Mouse (Mus musculus) heart, embryonic 11.5 days (tissue): ENCODE measurements around the gene Rybp. TPM values are rescaled to one million over a fixed set of nuclear protein-coding genes. Genes with fewer than 3 reads are reported as not detected.

Source experiments
- ATAC-seq: fragments of 200-750 bp; cut with Nextera tagmentation; replicated peaks from 2 replicates; pipeline ENCODE4 v1.8.0; 2017; ENCODE audit warnings: moderate library complexity; ENCODE audit not compliant: insufficient number of reproducible peaks, low FRiP score, low TSS enrichment
- H3K27ac ChIP-seq: fragments of 300-500 bp; sonication (generic); 2 replicates; pipeline ENCODE4 v1.5.1; 2014; ENCODE audit warnings: mild to moderate bottlenecking, low read depth, low read length
- H3K27me3 ChIP-seq: fragments of 300-500 bp; sonication (generic); 2 replicates; pipeline ENCODE4 v1.6.1; 2014; ENCODE audit warnings: mild to moderate bottlenecking, low read length, mixed read lengths; ENCODE audit not compliant: control insufficient read depth, insufficient read depth
- H3K36me3 ChIP-seq: fragments of 300-500 bp; sonication (generic); 2 replicates; pipeline ENCODE4 v1.6.1; 2014; ENCODE audit warnings: mild to moderate bottlenecking, low read length, moderate library complexity, mixed read lengths; ENCODE audit not compliant: control insufficient read depth, insufficient read depth
- H3K4me1 ChIP-seq: fragments of 300-500 bp; sonication (generic); 2 replicates; pipeline ENCODE4 v1.6.1; 2014; ENCODE audit warnings: low read length; ENCODE audit not compliant: control insufficient read depth, insufficient read depth
- H3K4me2 ChIP-seq: fragments of 300-500 bp; sonication (generic); 2 replicates; pipeline ENCODE4 v1.6.1; 2014; ENCODE audit warnings: mild to moderate bottlenecking, moderate library complexity
- H3K4me3 ChIP-seq: fragments of 300-500 bp; sonication (generic); 2 replicates; pipeline ENCODE4 v1.5.1; 2014; ENCODE audit warnings: low read depth, low read length
- H3K9ac ChIP-seq: fragments of 300-500 bp; sonication (generic); 2 replicates; pipeline ENCODE4 v1.6.1; 2014; ENCODE audit warnings: mild to moderate bottlenecking, low read depth, low read length, moderate library complexity
- H3K9me3 ChIP-seq: fragments of 300-500 bp; sonication (generic); replicated peaks from 2 replicates; pipeline ENCODE4 v1.6.1; 2016; ENCODE audit warnings: low read length; ENCODE audit not compliant: control insufficient read depth
- WGBS: fragments of 180-500 bp; shearing (Covaris S2); extraction: QIAGEN DNeasy Blood & Tissue Kit; methylation state at CpG from one replicate; pipeline ENCODE4 v1.1.7; 2014; ENCODE audit not compliant: insufficient replicate concordance; 5-methylcytosine and 5-hydroxymethylcytosine counted together
- polyA plus RNA-seq: library from polyadenylated mRNA; unstranded; fragments of >200 nt; fragmentation: Nextera tagmentation; extraction: Ambion mirVana; gene quantifications from 2 replicates; pipeline ENCODE4 v1.2.1, GENCODE M21; 2014

Rybp gene
- polyA plus RNA-seq, 1 experiment from 2014 or later: 8.8 TPM

DNA sequence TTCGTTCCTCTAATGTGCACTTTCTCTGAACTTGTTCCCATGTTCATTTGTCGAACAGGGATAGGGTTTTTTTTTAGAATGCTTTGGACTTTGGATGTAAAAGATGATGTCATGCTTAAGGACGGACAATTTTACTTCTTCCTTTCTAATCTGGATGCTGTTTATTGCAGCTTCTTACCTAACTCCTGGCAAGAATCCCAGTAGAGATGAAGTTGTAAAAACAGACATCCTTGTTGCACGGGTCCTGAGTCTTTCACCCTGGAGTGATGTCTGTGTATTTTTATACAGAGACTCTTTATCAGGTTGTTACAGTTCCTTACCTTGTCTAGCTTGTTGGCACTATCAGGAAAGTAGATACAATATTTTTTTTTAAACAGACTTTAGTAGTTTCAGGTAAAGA lies 65.5 kb downstream of the Rybp start:
- no peaks in the 10 kb centered on the region for H3K36me3 ChIP-seq
- H3K4me1 ChIP-seq: peaks cover 35% of the 10 kb centered on the region
- no peak overlapping the region for H3K4me3 ChIP-seq
- no peaks in the 10 kb centered on the region for H3K9me3 ChIP-seq
- no peak overlapping the region for H3K4me2 ChIP-seq
- no peaks in the 10 kb centered on the region for H3K27me3 ChIP-seq
- 39% methylated on average over 4 of the region's 4 CpGs for WGBS
- H3K27ac ChIP-seq: no peak overlapping the region
- no peak for ATAC-seq
- no peak overlapping the region for H3K9ac ChIP-seq

DNA sequence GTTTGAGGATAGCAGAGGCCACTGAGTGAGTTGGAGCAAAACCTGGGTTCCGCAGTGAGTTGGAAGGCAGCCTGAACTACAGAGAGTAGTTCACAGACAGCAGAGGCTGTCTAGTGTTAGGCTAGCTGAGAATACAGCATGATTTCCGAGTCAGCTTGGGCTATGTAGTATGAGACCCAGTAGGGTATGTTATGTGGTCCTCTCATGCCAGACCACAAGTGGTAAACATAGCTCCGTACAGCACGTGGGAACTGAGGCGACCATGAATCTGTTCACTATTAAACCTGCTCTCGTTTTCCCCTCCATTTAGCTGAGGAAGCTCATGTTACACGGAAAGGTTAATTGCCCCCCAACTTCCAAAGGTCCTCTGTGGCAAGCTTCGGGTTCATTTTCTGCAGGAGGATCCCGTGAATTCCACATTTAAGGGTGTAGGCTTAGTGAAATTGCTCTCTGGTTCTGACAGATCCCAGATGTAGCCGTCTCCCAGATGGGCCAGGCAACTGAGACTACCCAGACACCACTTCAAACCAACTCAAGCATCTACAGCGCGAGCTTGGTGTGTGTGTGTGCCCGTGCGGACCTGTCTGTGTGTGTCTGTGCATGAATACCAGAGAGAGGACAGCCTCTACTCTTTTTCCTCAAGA lies 66.2 kb downstream of the Rybp start:
- H3K4me2 ChIP-seq: no peak overlapping the region
- no peak overlapping the region for H3K9ac ChIP-seq
- H3K9me3 ChIP-seq: no peaks in the 10 kb centered on the region
- 58% methylated on average over 14 of the region's 14 CpGs for WGBS
- no peak overlapping the region for H3K4me3 ChIP-seq
- peaks cover 37% of the 10 kb centered on the region for H3K4me1 ChIP-seq
- H3K27ac ChIP-seq: no peak overlapping the region
- no peak for ATAC-seq
- H3K27me3 ChIP-seq: no peaks in the 10 kb centered on the region
- H3K36me3 ChIP-seq: no peaks in the 10 kb centered on the region

DNA sequence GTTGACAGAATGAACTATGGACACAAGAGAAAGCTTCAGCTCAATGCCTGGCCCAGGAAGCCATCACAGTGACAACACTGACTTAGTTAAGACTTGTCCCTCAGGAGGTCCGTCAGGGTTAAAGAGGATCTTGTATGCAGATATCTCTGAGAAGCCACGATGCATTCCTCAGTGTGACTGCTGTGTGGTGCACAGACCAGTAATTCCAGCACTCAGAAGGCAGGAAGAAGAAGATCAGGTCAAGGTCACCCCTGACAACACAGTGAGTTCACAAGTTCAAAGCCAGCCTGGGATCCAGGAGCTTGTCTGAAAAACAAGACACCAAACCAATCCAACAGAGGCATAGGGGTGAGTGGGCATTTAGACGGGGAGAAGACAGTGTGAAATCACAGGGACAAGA lies 67.3 kb downstream of the Rybp start:
- Histone ChIP-seq H3K4me2 (no peak overlapping the region), H3K9me3 (no peaks in the 10 kb centered on the region), H3K4me3 (no peak overlapping the region), H3K27me3 (no peaks in the 10 kb centered on the region), H3K4me1 (peaks cover 47% of the 10 kb centered on the region), H3K9ac (no peak overlapping the region), H3K36me3 (no peaks in the 10 kb centered on the region), H3K27ac (no peak overlapping the region)
- ATAC-seq: no peak
- 49% methylated on average over 3 of the region's 3 CpGs for WGBS

DNA sequence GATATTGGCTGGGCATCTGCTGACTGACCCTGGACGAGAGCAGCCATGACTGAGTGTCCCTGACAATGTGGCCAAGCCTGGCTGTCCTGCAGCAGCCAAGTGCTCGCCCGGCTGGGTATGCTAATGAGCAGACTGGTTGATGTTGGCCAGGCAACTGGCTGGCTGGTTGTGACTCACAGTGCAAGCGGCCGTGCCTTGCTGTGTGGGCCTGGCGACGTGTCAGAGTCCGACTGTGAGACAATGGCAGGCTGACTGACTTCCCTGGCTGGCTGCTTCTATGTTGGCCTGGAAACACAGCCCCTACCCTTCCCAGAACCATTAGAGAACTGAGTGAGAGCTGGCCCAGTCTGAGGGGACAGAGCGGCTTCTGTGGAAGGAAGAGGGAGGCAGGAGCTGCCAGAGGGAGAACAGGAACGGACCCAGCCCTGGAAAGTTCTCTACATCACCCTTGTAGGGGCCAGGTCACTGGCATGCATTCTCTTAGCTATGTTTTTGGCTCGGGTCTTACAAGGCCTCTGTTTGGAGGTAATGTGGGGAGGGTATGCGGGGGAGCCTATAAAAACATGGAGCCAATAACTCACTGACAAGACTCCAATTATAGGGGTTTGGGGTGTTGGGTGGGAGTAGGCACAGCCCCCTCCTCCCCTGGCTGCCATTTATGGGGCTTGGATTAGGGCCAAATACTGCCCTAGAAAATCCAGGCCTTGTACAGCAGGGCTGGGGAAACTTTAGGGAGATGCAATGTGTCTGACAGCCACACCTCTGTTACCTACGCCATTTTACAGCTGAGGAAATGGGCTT lies 68.5 kb downstream of the Rybp start:
- peaks cover 60% of the 10 kb centered on the region for H3K4me1 ChIP-seq
- no peaks in the 10 kb centered on the region for H3K27me3 ChIP-seq
- 41% methylated on average over 13 of the region's 13 CpGs for WGBS
- no peaks in the 10 kb centered on the region for H3K36me3 ChIP-seq
- no peak overlapping the region for H3K4me2 ChIP-seq
- H3K9ac ChIP-seq: no peak overlapping the region
- no peak overlapping the region for H3K27ac ChIP-seq
- H3K9me3 ChIP-seq: no peaks in the 10 kb centered on the region
- no peak overlapping the region for H3K4me3 ChIP-seq
- ATAC-seq: peak; percentile 15; the same call in 1 of the 2 replicates

DNA sequence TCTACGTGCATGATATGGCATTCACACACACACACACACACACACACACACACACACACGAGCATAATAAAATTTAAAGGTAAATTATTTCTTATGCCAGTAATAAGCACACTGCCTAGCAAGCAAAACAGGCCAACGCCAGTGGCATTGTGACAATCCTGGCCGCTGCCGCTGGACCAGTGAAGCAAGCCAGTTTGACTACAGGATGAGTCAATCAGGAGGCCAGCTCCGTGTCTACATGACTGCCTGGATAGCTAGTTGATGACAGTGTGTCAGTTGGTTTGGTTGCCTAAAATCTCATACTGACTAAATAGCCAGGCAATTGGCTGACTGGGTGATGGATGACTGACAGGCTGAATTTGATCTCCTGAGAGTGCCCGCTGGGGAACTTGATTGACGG lies 69.8 kb downstream of the Rybp start:
- Histone ChIP-seq H3K36me3 (no peaks in the 10 kb centered on the region), H3K4me3 (no peak overlapping the region), H3K4me2 (no peak overlapping the region), H3K27ac (no peak overlapping the region), H3K9me3 (no peaks in the 10 kb centered on the region), H3K4me1 (peaks cover 70% of the 10 kb centered on the region), H3K27me3 (no peaks in the 10 kb centered on the region), H3K9ac (no peak overlapping the region)
- 82% methylated on average over 8 of the region's 8 CpGs for WGBS
- ATAC-seq: no peak

DNA sequence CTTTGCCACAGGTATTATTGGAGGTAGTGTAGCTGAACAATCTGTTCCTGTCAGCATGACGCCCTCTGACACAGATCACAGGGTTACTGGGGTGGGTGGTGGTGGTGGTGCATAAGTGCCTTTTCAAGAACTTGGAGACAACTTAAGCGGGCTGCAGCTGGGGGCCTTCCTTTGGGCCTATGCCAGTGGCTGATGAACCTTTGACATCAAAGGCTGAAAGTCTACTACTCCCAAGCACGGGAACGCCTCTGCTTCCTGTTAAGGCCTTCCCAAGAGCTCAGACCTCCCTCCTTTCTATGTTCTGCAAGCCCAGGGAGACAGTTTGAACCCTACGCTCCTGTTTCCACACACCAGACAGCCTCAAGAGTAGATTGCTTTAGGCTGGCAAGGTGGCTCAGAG lies 70.3 kb downstream of the Rybp start:
- H3K9me3 ChIP-seq: no peaks in the 10 kb centered on the region
- H3K36me3 ChIP-seq: no peaks in the 10 kb centered on the region
- H3K27me3 ChIP-seq: no peaks in the 10 kb centered on the region
- H3K27ac ChIP-seq: no peak overlapping the region
- WGBS: 62% methylated on average over 5 of the region's 5 CpGs
- no peak overlapping the region for H3K4me3 ChIP-seq
- H3K4me2 ChIP-seq: no peak overlapping the region
- no peak for ATAC-seq
- H3K4me1 ChIP-seq: peaks cover 70% of the 10 kb centered on the region
- no peak overlapping the region for H3K9ac ChIP-seq

DNA sequence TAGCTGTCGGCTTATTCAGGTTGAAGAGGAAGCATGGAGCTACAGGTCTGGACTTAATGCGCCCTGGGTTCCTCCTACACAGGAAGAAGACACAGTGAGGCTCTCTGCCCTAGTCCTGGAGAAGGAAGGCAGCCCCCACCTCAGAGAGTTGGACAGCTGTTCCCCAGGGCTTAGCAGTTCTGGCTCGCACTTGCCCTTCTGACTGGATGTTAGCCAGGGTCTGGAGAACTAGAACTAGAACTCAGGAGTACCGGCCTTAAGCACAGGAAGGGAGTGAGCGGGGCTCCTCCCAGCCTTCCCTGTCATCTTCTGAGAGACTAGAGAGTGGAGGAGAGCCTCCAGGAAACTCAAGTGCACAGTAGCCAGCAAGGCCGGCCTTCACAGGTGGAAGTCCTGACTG lies 71.5 kb downstream of the Rybp start:
- Histone ChIP-seq H3K4me2 (no peak overlapping the region), H3K36me3 (no peaks in the 10 kb centered on the region), H3K4me1 (peaks cover 62% of the 10 kb centered on the region), H3K9me3 (no peaks in the 10 kb centered on the region), H3K4me3 (no peak overlapping the region), H3K9ac (no peak overlapping the region), H3K27ac (no peak overlapping the region), H3K27me3 (no peaks in the 10 kb centered on the region)
- no peak for ATAC-seq
- 56% methylated on average over 6 of the region's 6 CpGs for WGBS

DNA sequence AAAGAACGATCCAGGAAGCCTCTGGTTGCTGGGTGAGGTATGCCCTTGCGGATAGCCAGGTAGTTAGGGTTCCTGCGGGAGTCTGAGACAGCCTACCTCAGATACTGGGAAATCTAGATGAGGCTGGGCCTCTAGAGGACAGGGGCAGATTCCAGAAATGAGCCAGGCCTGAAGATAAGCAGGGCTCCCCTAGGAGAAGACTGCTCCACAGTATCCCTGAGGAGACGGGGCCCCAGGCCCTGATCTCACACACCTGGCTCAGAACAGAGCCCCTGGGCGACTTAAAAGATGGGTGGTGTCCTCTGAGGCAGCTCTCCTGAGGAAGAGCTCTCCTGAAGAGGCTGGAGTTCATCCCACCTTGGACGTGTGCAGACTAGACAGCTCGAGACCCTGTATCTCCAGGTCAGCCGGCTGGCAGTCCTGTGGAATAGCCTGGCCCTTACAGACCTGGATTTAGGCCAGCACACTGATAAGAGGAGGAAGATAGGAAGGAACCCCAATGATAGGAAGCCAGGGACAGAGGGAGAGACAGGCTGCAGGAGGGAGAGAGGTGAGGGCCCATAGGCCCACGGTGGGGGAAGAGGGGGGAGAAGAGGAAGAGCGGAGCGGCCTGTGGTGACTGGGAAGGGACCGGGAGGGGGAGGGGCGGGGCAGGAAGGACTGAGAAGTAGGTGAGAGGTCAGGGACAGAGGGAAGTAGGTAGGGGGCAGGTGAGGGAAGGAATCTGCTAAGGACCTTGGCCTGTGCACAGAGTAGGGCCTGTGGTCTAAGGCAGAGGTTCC lies 73.0 kb downstream of the Rybp start:
- H3K36me3 ChIP-seq: no peaks in the 10 kb centered on the region
- H3K27me3 ChIP-seq: no peaks in the 10 kb centered on the region
- no peak overlapping the region for H3K27ac ChIP-seq
- no peak overlapping the region for H3K4me3 ChIP-seq
- H3K9me3 ChIP-seq: no peaks in the 10 kb centered on the region
- peaks cover 50% of the 10 kb centered on the region for H3K4me1 ChIP-seq
- WGBS: 19% methylated on average over 11 of the region's 13 CpGs
- peak overlapping the region; percentile 14; the same call in 1 of the 2 replicates for H3K4me2 ChIP-seq
- H3K9ac ChIP-seq: no peak overlapping the region
- peak; percentile 64; the same call in 1 of the 2 replicates for ATAC-seq
